Mouse (Mus musculus): ENCODE data around the gene 2010111I01Rik. TPM values are rescaled to one million over a fixed set of nuclear protein-coding genes. Genes with fewer than 3 reads are reported as not detected.

Gene 2010111I01Rik
- polyA plus RNA-seq, 1 experiment = not detected

GRCm38 (mm10) chr13:63330236-63330860 lies 365.7 kb downstream of the 2010111I01Rik start:
- Histone ChIP-seq H3K4me3 (ENCODE audit: insufficient read depth, low read depth, low read length) (no peak overlapping the region), H3K4me1 (ENCODE audit: control insufficient read depth, insufficient read depth, low read length) (peaks cover 7% of the 10 kb centered on the region), H3K27ac (ENCODE audit: insufficient read depth, low read depth, low read length) (no peak overlapping the region)
- TF ChIP-seq POLR2A (IDR thresholded peaks at IDR 0.05; ENCODE audit: insufficient read depth, low read depth, low read length) = no peak
- no peak for TF ChIP-seq CTCF (IDR thresholded peaks at IDR 0.05; ENCODE audit: insufficient read depth, low read depth, low read length)
- WGBS = 15% methylated on average over 9 of the region's 9 CpGs

GRCm38 (mm10) chr13:63331379-63331778 lies 366.7 kb downstream of the 2010111I01Rik start:
- Histone ChIP-seq H3K4me3 (ENCODE audit: insufficient read depth, low read depth, low read length) (no peak overlapping the region), H3K27ac (ENCODE audit: insufficient read depth, low read depth, low read length) (no peak overlapping the region), H3K4me1 (ENCODE audit: control insufficient read depth, insufficient read depth, low read length) (peaks cover 5% of the 10 kb centered on the region)
- WGBS = 34% methylated on average over 4 of the region's 4 CpGs
- TF ChIP-seq CTCF (IDR thresholded peaks at IDR 0.05; ENCODE audit: insufficient read depth, low read depth, low read length) (no peak), POLR2A (IDR thresholded peaks at IDR 0.05; ENCODE audit: insufficient read depth, low read depth, low read length) (no peak)

- whole genome bisulfite sequencing = 45% methylated on average over 4 of the region's 4 CpGs
- peaks cover 8% of the 10 kb centered on the region for H3K4me1 ChIP-seq (ENCODE audit: control insufficient read depth, insufficient read depth, low read length)
- H3K4me3 ChIP-seq (ENCODE audit: insufficient read depth, low read depth, low read length) = no peak overlapping the region
- no peak for TF ChIP-seq POLR2A (IDR thresholded peaks at IDR 0.05; ENCODE audit: insufficient read depth, low read depth, low read length)
- no peak for TF ChIP-seq CTCF (IDR thresholded peaks at IDR 0.05; ENCODE audit: insufficient read depth, low read depth, low read length)
- H3K27ac ChIP-seq (ENCODE audit: insufficient read depth, low read depth, low read length) = no peak overlapping the region
Observed at GRCm38 (mm10) chr13:63332576-63333300, 368.0 kb downstream of the 2010111I01Rik start.

- Histone ChIP-seq H3K27ac (ENCODE audit: insufficient read depth, low read depth, low read length) (peak overlapping the region; percentile 27; the same call in 1 of the 2 replicates), H3K4me1 (ENCODE audit: control insufficient read depth, insufficient read depth, low read length) (peaks cover 3% of the 10 kb centered on the region), H3K4me3 (ENCODE audit: insufficient read depth, low read depth, low read length) (no peak overlapping the region)
- 75% methylated on average over 4 of the region's 4 CpGs for WGBS
- no peak for TF ChIP-seq CTCF (IDR thresholded peaks at IDR 0.05; ENCODE audit: insufficient read depth, low read depth, low read length)
Observed at GRCm38 (mm10) chr13:63335421-63336134, 370.9 kb downstream of the 2010111I01Rik start.

GRCm38 (mm10) chr13:63336335-63336734 lies 371.6 kb downstream of the 2010111I01Rik start:
- Histone ChIP-seq H3K4me1 (ENCODE audit: control insufficient read depth, insufficient read depth, low read length) (peaks cover 3% of the 10 kb centered on the region), H3K4me3 (ENCODE audit: insufficient read depth, low read depth, low read length) (no peak overlapping the region), H3K27ac (ENCODE audit: insufficient read depth, low read depth, low read length) (peak overlapping the region; percentile 27; the same call in 1 of the 2 replicates)
- TF ChIP-seq CTCF (IDR thresholded peaks at IDR 0.05; ENCODE audit: insufficient read depth, low read depth, low read length) (no peak), POLR2A (IDR thresholded peaks at IDR 0.05; ENCODE audit: insufficient read depth, low read depth, low read length) (no peak)
- WGBS = 52% methylated on average over 7 of the region's 7 CpGs

- TF ChIP-seq CTCF (IDR thresholded peaks at IDR 0.05; ENCODE audit: insufficient read depth, low read depth, low read length) = no peak
- no peak for TF ChIP-seq POLR2A (IDR thresholded peaks at IDR 0.05; ENCODE audit: insufficient read depth, low read depth, low read length)
- peaks cover 3% of the 10 kb centered on the region for H3K4me1 ChIP-seq (ENCODE audit: control insufficient read depth, insufficient read depth, low read length)
- H3K27ac ChIP-seq (ENCODE audit: insufficient read depth, low read depth, low read length) = no peak overlapping the region
- H3K4me3 ChIP-seq (ENCODE audit: insufficient read depth, low read depth, low read length) = no peak overlapping the region
- 43% methylated on average over 8 of the region's 8 CpGs for WGBS
Observed at GRCm38 (mm10) chr13:63337239-63337960, 372.7 kb downstream of the 2010111I01Rik start.

- no peak overlapping the region for H3K27ac ChIP-seq (ENCODE audit: insufficient read depth, low read depth, low read length)
- peaks cover 3% of the 10 kb centered on the region for H3K4me1 ChIP-seq (ENCODE audit: control insufficient read depth, insufficient read depth, low read length)
- no peak overlapping the region for H3K4me3 ChIP-seq (ENCODE audit: insufficient read depth, low read depth, low read length)
- TF ChIP-seq POLR2A (IDR thresholded peaks at IDR 0.05; ENCODE audit: insufficient read depth, low read depth, low read length) (no peak), CTCF (IDR thresholded peaks at IDR 0.05; ENCODE audit: insufficient read depth, low read depth, low read length) (no peak)
- 80% methylated on average over 4 of the region's 4 CpGs for WGBS
Observed at GRCm38 (mm10) chr13:63339946-63340345, 375.3 kb downstream of the 2010111I01Rik start.

- Histone ChIP-seq H3K27ac (ENCODE audit: insufficient read depth, low read depth, low read length) (no peak overlapping the region), H3K4me1 (ENCODE audit: control insufficient read depth, insufficient read depth, low read length) (no peaks in the 10 kb centered on the region), H3K4me3 (ENCODE audit: insufficient read depth, low read depth, low read length) (no peak overlapping the region)
- WGBS = 79% methylated on average over 2 of the region's 2 CpGs
- TF ChIP-seq POLR2A (IDR thresholded peaks at IDR 0.05; ENCODE audit: insufficient read depth, low read depth, low read length) = no peak
- no peak for TF ChIP-seq CTCF (IDR thresholded peaks at IDR 0.05; ENCODE audit: insufficient read depth, low read depth, low read length)
Observed at GRCm38 (mm10) chr13:63342781-63343180, 378.1 kb downstream of the 2010111I01Rik start.
